Mouse (Mus musculus) liver, adult 2 months (tissue): ENCODE results near the gene Stard5. TPM values are rescaled to one million over a fixed set of nuclear protein-coding genes. Genes with fewer than 3 reads are reported as not detected.
A peak's percentile ranks its signal among the peaks of the same experiment; 100 is the strongest.

Experiments used
- DNase-seq: peaks from one replicate; pipeline ENCODE4 v3.0.0-alpha.2; 2011; ENCODE audit warnings: low read depth, low spot score; ENCODE audit errors: extremely low read depth
- H3K27ac ChIP-seq: fragments of 200-500 bp; replicated peaks from 2 replicates; pipeline ENCODE4 v1.5.1; 2012; ENCODE audit warnings: low read depth, mild to moderate bottlenecking, control low read depth, inconsistent platforms, low read length; ENCODE audit not compliant: insufficient read depth
- H3K27me3 ChIP-seq: fragments of 200-500 bp; 2 replicates; pipeline ENCODE4 v1.6.1; 2012; ENCODE audit warnings: mild to moderate bottlenecking, moderate library complexity, low read length, inconsistent platforms; ENCODE audit not compliant: control insufficient read depth, insufficient read depth
- H3K36me3 ChIP-seq: fragments of 200-500 bp; 2 replicates; pipeline ENCODE4 v1.6.1; 2012; ENCODE audit warnings: low read length, inconsistent platforms; ENCODE audit not compliant: control insufficient read depth, insufficient read depth
- H3K4me1 ChIP-seq: fragments of 200-500 bp; 2 replicates; pipeline ENCODE4 v1.6.1; 2011; ENCODE audit warnings: low read length; ENCODE audit not compliant: control insufficient read depth, insufficient read depth
- H3K4me3 ChIP-seq: fragments of 200-500 bp; 2 replicates; pipeline ENCODE4 v1.5.1; 2011; ENCODE audit warnings: low read depth, mild to moderate bottlenecking, control low read depth, low read length, moderate library complexity; ENCODE audit not compliant: insufficient read depth
- H3K79me2 ChIP-seq: fragments of 200-500 bp; 2 replicates; pipeline ENCODE4 v1.6.1; 2012; ENCODE audit warnings: inconsistent platforms, mild to moderate bottlenecking, low read length, moderate library complexity; ENCODE audit not compliant: control insufficient read depth, insufficient read depth
- H3K9ac ChIP-seq: fragments of 200-500 bp; 2 replicates; pipeline ENCODE4 v1.6.1; 2012; ENCODE audit warnings: low read depth, mild to moderate bottlenecking, control low read depth, inconsistent platforms, low read length
- CTCF ChIP-seq: fragments of 200-500 bp; IDR thresholded peaks from 2 replicates; pipeline ENCODE4 v1.5.1; 2011; ENCODE audit warnings: low read depth, low read length, control low read depth
- POLR2A ChIP-seq: fragments of 200-500 bp; IDR thresholded peaks from 2 replicates; pipeline ENCODE4 v1.6.1; 2011; ENCODE audit warnings: low read length, control low read depth; ENCODE audit not compliant: insufficient read depth; ENCODE audit errors: extremely low read depth
- WGBS: fragments of 180-500 bp; shearing (Covaris S2); methylation state at CpG from one replicate; pipeline ENCODE4 v1.1.7; 2018; 5-methylcytosine and 5-hydroxymethylcytosine counted together
- polyA plus RNA-seq: library from polyadenylated mRNA; depleted of rRNA; stranded (reverse); fragments of >200 nt; gene quantifications from 2 replicates; pipeline ENCODE4 v1.2.3, GENCODE M21; 2012; rRNA removed
- total RNA-seq: library from RNA; depleted of rRNA; stranded (reverse); fragments of >200 nt; gene quantifications from 2 replicates; pipeline ENCODE4 v1.2.3, GENCODE M21; 2014; rRNA removed

Gene Stard5
- total RNA-seq (127 and 130 TPM in 2 replicates), polyA plus RNA-seq (66.9 and 71.2 TPM in 2 replicates)

DNA sequence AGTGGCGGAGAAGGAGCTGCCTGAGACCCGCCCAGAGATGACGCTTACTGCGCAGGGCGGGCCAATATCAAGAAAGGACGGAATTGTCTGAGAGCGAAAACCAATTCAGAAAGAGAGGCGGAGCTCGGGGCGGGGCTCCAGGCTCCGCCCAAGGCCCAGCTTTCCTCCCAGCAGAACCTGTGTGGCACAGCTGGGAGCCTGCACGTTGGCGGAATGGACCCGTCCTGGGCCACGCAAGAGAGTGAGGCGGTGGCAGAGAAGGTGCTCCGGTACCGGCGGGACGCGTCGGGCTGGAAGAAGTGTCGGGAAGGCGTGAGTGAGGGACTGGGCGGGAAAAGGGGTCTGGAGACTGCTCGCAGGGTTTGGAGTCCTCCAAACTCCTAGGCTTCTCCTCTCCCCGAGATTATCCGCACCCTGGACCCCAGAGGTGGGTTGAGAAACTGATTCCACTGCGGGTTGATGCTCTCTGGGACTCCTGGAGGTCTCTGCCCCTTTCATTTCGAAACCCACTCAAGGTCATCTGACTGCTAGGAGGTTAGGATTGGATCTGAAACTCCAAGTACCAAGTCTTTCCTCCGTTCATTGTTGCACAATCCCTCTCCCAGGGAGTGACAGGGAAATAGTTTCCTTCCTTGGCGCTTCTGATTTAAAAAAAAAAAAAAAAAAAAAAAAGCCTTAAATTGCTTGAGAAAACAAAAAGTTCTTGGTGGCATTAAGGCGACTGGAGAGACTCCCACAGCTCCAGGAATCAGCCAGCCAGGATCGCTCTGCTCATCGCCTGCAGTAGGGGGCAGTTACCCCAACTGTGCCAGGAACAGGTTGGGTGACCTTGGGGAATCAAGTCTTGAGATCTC is at the start of gene Stard5:
Gene Stard5, plus strand, starts transcription at position 132 of the 854 bp plus-strand sequence.
- peak; percentile 88 for DNase-seq
- Histone ChIP-seq H3K27ac (peak within 1 kb of the TSS; percentile 97), H3K27me3 (no peaks in the 10 kb centered on the region), H3K4me1 (peaks cover 22% of the 10 kb centered on the region), H3K36me3 (peaks cover 27% of the 10 kb centered on the region), H3K79me2 (peaks cover 4% of the 10 kb centered on the region; the same call in 1 of the 2 replicates), H3K4me3 (peak within 1 kb of the TSS; percentile 82), H3K9ac (peak within 1 kb of the TSS; percentile 93)
- WGBS, result under 1% methylated on average over 35 of the region's 35 CpGs
- TF ChIP-seq POLR2A (peak; percentile 98), CTCF (no peak)

DNA sequence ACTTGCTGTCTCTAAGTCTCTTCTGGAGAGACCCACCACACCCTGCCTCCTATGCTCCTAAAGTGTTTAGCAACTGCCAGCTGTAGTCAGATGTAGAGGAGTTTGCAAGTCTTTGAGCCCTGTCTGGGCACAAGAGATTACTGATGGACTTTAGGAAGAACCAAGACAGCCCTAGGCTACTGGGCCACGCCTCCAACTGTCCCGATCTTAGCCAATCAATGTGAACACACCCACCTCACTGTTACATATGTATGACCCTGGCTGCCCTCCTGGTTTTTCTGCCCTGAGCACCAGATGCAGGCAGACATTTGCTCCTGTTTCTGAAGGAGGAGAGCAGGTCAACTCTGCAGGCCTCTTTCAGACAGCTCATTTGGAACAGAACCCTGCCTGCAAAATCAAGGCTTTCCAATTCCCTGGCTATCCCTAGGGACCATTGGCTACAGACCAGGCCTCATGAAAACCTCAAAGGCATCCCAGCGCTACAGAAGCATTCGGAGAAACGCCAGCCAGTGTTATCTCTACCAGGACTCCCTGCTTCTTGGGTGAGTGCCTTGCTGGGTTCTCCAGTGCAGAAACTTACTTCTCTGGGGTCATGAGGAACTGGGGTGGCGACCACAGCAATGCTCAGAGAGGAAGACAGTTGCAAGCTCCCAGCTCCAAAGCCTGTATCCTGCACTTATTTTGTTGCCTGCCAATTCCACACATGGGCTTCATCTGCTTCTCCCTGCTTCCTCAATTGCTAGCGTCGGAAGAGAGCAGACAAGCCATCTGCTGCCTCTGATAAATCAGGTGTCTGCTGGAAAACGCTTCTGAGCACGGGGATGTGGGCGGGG is 46.9 kb upstream of the Stard5 start, which contains the start of gene Tmc3:
Gene Tmc3, plus strand, starts transcription at position 289 of the 833 bp plus-strand sequence.
- TF ChIP-seq CTCF, result no peak
- no peak for TF ChIP-seq POLR2A
- H3K4me1 ChIP-seq, result no peaks in the 10 kb centered on the region; the same call in 1 of the 2 replicates
- 64% methylated on average over 11 of the region's 11 CpGs for WGBS
- H3K9ac ChIP-seq, result no peak within 1 kb of the TSS
- H3K4me3 ChIP-seq, result no peak within 1 kb of the TSS
- H3K27me3 ChIP-seq, result 0 out of 2 replicates have a peak, but pooled peaks cover 2% of the 10 kb centered on the region
- H3K36me3 ChIP-seq, result no peaks in the 10 kb centered on the region
- H3K79me2 ChIP-seq, result no peaks in the 10 kb centered on the region
- no peak for DNase-seq
- H3K27ac ChIP-seq, result no peak within 1 kb of the TSS

DNA sequence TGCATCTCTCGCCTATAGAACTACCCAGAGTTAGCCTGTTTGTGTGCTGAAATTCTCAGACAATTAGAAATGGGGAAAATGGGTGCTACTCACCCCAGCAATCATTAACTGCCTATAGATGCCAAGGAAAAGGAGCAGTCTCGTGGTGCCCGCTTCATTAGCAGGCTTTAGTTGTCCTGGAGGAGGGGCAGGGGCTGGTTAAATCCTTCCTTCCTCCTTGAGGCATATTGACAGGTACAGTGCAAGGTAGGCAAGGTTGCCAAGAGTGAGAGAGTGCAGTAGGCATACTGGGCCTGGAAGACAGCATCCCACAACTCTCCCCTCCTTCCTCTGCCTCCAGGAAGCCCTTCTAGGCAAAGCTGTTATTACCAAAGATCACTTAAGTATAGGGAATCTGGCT is 37.7 kb upstream of the Stard5 start:
- H3K9ac ChIP-seq, result no peak overlapping the region
- DNase-seq, result no peak
- TF ChIP-seq CTCF (no peak), POLR2A (no peak)

DNA sequence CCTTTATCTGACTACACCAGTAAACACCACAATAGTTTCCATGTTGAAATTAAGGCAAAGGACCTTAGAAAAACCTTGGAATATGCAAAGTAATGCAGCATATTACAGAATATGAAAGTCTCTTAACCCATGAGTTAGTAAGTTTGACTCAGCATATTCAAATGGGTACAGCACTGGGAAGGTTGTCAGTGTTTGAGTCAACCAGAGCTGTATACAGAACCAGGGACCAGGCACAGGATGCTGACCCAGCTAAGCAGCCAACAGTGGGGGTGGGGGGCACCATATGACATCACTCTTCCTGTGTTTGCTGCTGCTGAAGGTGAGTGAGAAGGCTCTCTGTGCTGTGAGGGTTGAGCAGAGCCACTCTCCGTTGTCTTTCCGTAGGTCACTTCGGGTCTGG is 34.7 kb upstream of the Stard5 start:
- Histone ChIP-seq H3K27ac (no peak overlapping the region), H3K36me3 (no peaks in the 10 kb centered on the region), H3K4me3 (no peak overlapping the region), H3K27me3 (no peaks in the 10 kb centered on the region), H3K4me1 (no peaks in the 10 kb centered on the region), H3K79me2 (no peaks in the 10 kb centered on the region), H3K9ac (no peak overlapping the region)
- no peak for DNase-seq
- 95% methylated on average over 3 of the region's 3 CpGs for WGBS
- TF ChIP-seq POLR2A (no peak), CTCF (no peak)

More for the DNA sequence above, 37.7 kb upstream of the Stard5 start:
- no peaks in the 10 kb centered on the region for H3K36me3 ChIP-seq
- H3K79me2 ChIP-seq, result no peaks in the 10 kb centered on the region
- no peak overlapping the region for H3K4me3 ChIP-seq
- no peaks in the 10 kb centered on the region for H3K4me1 ChIP-seq
- 86% methylated on average over 3 of the region's 3 CpGs for WGBS
- H3K27ac ChIP-seq, result no peak overlapping the region
- H3K27me3 ChIP-seq, result no peaks in the 10 kb centered on the region

DNA sequence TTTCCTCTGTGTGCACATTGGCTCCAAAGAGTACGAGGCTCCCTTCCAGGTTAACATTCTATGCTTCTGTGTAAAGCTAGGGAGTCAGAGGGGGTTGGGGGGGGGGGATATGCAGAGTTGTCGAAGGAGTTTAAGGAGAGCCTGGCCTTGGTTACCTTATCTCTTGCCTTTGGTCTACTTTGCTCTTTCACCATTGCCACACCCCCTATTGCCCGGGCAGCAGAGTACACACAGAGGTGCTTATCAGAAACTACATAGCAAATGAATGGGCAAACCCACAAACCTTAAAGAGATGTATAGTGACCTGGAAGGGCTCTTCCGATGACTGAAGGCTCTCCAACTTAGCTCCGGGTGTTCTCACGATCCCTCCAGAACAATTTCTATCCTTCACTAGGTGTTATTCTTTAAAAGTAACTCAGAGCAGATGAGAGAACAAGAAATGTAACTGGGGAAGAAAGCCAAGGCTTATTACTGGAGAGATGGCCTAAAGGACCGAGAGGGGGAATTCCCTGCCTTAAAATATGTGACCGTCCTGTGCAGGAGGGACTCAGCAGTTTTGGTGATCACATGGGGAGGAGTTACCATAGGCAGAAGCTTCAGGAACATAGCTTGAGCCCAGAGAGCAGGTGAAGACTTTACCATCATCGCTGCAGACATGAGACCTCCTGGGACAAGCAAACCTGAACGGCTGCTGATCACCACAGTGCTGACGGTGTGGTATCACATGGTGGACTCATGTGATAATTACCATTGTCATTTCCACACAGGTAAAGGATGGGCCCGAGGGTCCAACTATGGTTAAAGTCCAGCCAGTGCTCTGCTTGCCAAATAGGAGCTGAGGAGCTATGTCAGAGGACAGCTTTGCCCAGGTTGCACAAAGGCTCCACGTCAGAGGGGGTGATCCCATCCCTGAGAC is 32.5 kb upstream of the Stard5 start:
- H3K4me3 ChIP-seq, result no peak overlapping the region
- DNase-seq, result peak; percentile 9
- H3K27me3 ChIP-seq, result no peaks in the 10 kb centered on the region
- H3K79me2 ChIP-seq, result no peaks in the 10 kb centered on the region
- H3K9ac ChIP-seq, result no peak overlapping the region
- no peaks in the 10 kb centered on the region for H3K36me3 ChIP-seq
- 52% methylated on average over 13 of the region's 13 CpGs for WGBS
- H3K27ac ChIP-seq, result no peak overlapping the region
- TF ChIP-seq CTCF, result no peak
- no peak for TF ChIP-seq POLR2A
- no peaks in the 10 kb centered on the region for H3K4me1 ChIP-seq
